Mouse (Mus musculus) heart, postnatal 0 days (tissue): ENCODE measurements around the gene Hspd1.

Source experiments
- CTCF ChIP-seq: IDR thresholded peaks from 2 replicates; pipeline ENCODE4 v1.5.1; 2016; ENCODE audit warnings: antibody characterized with exemption, control low read depth, low read depth
- EP300 ChIP-seq: IDR thresholded peaks from 2 replicates; pipeline ENCODE4 v1.6.1; 2016; ENCODE audit warnings: antibody characterized with exemption, low read depth

- TF ChIP-seq EP300 (no peak), CTCF (no peak)
Measured at GRCm38 (mm10) chr1:55042246-55042645, 45.8 kb downstream of the Hspd1 start.
